Mouse (Mus musculus) liver, embryonic 14.5 days (tissue): ENCODE data around the gene Col4a2. TPM values are rescaled to one million over a fixed set of nuclear protein-coding genes. Genes with fewer than 3 reads are reported as not detected.

Experiments used
- ATAC-seq: fragments of 200-750 bp; cut with Nextera tagmentation; 2 replicates; pipeline ENCODE4 v1.8.0; 2017; ENCODE audit warnings: moderate number of reproducible peaks, mild to moderate bottlenecking, moderate library complexity; ENCODE audit not compliant: insufficient read depth
- DNase-seq, 3 experiments: peaks; one replicate each; pipeline ENCODE4 v3.0.0-alpha.2; 2012 to 2013; ENCODE audit warnings: low read depth in 3 of 3, low spot score in 3 of 3
- H3K27ac ChIP-seq: fragments of 300-500 bp; sonication (generic); 2 replicates; pipeline ENCODE4 v1.5.1; 2014; ENCODE audit warnings: moderate library complexity, mild to moderate bottlenecking, control low read depth, inconsistent platforms
- H3K27me3 ChIP-seq: fragments of 300-500 bp; sonication (generic); 2 replicates; pipeline ENCODE4 v1.6.1; 2014; ENCODE audit warnings: mild to moderate bottlenecking, low read length, moderate library complexity; ENCODE audit not compliant: control insufficient read depth, insufficient read depth
- H3K36me3 ChIP-seq: fragments of 300-500 bp; sonication (generic); replicated peaks from 2 replicates; pipeline ENCODE4 v1.6.1; 2014; ENCODE audit warnings: low read depth; ENCODE audit not compliant: control insufficient read depth, insufficient read depth
- H3K4me1 ChIP-seq, 2 experiments: fragments of 200-500 bp in 1 of 2; fragments of 300-500 bp in 1 of 2; sonication (generic) in 1 of 2; replicated peaks; 2 replicates each; pipeline ENCODE4 v1.6.1; 2012 to 2014; ENCODE audit warnings: antibody characterized with exemption in 1 of 2, inconsistent platforms in 1 of 2, low read length in 1 of 2; ENCODE audit not compliant: control insufficient read depth in 2 of 2, insufficient read depth in 2 of 2
- H3K4me2 ChIP-seq: fragments of 300-500 bp; sonication (generic); 2 replicates; pipeline ENCODE4 v1.6.1; 2014; ENCODE audit warnings: low read depth, mild to moderate bottlenecking, control low read depth, moderate library complexity
- H3K4me3 ChIP-seq, 2 experiments: fragments of 200-500 bp in 1 of 2; fragments of 300-500 bp in 1 of 2; sonication (generic) in 1 of 2; 2 replicates each; pipeline ENCODE4 v1.5.1; 2012 to 2014; ENCODE audit warnings: low read depth in 2 of 2, low read length in 2 of 2, mild to moderate bottlenecking in 2 of 2, control low read depth in 1 of 2, inconsistent platforms in 1 of 2, moderate library complexity in 1 of 2; ENCODE audit not compliant: insufficient read depth in 1 of 2
- H3K9ac ChIP-seq: fragments of 300-500 bp; sonication (generic); replicated peaks from 2 replicates; pipeline ENCODE4 v1.6.1; 2014; ENCODE audit warnings: mild to moderate bottlenecking, control low read depth, moderate library complexity
- H3K9me3 ChIP-seq: fragments of 300-500 bp; sonication (generic); 2 replicates; pipeline ENCODE4 v1.6.1; 2016; ENCODE audit warnings: low read length, mixed read lengths; ENCODE audit not compliant: control insufficient read depth
- CTCF ChIP-seq: IDR thresholded peaks from 2 replicates; pipeline ENCODE4 v1.5.1; 2016; ENCODE audit warnings: antibody characterized with exemption, low read depth, control low read depth
- EP300 ChIP-seq: IDR thresholded peaks from 2 replicates; pipeline ENCODE4 v1.6.1; 2016; ENCODE audit warnings: antibody characterized with exemption, low read depth
- WGBS: fragments of 180-500 bp; shearing (Covaris S2); extraction: QIAGEN DNeasy Blood & Tissue Kit; methylation state at CpG from one replicate; pipeline ENCODE4 v1.1.7; 2014; ENCODE audit not compliant: insufficient replicate concordance; 5-methylcytosine and 5-hydroxymethylcytosine counted together
- polyA plus RNA-seq, 2 experiments: library from polyadenylated mRNA; depleted of rRNA in 1 of 2; stranded (reverse) in 1 of 2; unstranded in 1 of 2; fragments of >200 nt; fragmentation: Nextera tagmentation in 1 of 2; extraction: Ambion mirVana in 1 of 2; gene quantifications; 2 replicates each; pipeline versions ENCODE4 v1.2.1 to v1.2.3; 2012 to 2014

The Col4a2 gene
- polyA plus RNA-seq, 2 experiments = 4.7 to 4.9 TPM

GRCm38 (mm10) chr8:11369526-11370203 is 57.1 kb downstream of the Col4a2 start:
- ATAC-seq = no peak
- TF ChIP-seq CTCF (no peak), EP300 (no peak)
- no peak for DNase-seq
- Histone ChIP-seq H3K4me3 (no peak overlapping the region), H3K9ac (no peak overlapping the region), H3K4me2 (no peak overlapping the region), H3K36me3 (no peaks in the 10 kb centered on the region), H3K27me3 (no peaks in the 10 kb centered on the region), H3K9me3 (no peaks in the 10 kb centered on the region), H3K27ac (no peak overlapping the region), H3K4me1 (no peaks in the 10 kb centered on the region)
- 63% methylated on average over 19 of the region's 19 CpGs for WGBS

GRCm38 (mm10) chr8:11371347-11371746 is 58.7 kb downstream of the Col4a2 start:
- Histone ChIP-seq H3K27ac (no peak overlapping the region), H3K4me1 (no peaks in the 10 kb centered on the region), H3K9me3 (no peaks in the 10 kb centered on the region), H3K36me3 (no peaks in the 10 kb centered on the region), H3K4me3 (no peak overlapping the region), H3K27me3 (no peaks in the 10 kb centered on the region), H3K9ac (no peak overlapping the region), H3K4me2 (no peak overlapping the region)
- WGBS = 62% methylated on average over 10 of the region's 10 CpGs
- TF ChIP-seq CTCF = no peak
- no peak for TF ChIP-seq EP300
- no peak for DNase-seq
- ATAC-seq = no peak

DNA sequence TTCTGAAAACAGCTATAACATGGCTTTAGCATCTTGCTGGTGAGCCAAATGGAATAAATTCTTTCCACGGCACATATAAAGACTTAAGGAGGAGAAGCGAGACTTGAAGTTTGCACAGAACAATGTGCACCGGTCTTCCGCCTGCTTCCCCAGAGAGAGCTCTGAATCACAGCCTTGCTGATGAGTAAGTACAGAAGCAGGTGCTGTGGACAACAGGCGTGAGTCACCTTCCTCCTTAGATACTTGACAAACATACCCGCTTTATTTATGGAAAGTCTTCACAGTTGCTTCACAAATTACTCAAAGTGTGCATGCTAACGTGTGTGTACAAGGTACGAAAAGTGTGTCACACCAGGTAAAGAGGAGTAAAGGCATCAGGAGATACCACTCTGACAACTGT is 59.5 kb downstream of the Col4a2 start:
- H3K4me1 ChIP-seq = no peaks in the 10 kb centered on the region
- WGBS = 76% methylated on average over 8 of the region's 8 CpGs

DNA sequence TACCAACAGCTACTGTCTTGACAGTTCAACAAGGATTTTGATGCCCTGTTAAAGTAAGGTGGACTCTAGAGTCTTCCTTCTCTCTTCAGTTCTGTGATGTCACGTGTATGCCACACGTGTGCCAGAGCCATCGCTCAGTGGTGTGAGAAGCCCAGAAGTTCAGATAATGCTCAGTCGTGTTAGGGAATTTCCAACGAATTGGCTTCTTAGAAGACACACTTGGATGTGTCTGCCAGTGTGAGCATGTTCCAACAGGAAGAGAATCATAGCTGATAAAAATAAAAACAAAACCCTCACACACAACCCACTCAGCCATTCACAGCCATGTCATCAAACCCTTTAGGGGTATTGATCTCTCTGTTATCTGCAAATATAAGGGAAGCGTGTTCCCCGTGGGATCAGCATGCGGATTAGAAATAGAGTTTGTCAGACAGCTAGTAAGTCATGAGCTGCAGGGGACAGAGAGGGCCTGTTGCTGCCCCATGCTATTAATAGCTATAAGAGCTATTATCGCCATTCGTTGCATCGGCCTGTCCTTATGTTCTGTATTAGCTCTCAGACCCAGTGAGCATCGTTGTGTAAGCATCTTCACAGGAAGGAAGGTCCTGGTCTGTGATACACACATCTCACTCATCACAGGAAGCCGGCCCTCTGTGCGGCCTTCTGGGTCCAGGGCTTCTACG is 61.2 kb downstream of the Col4a2 start:
- ATAC-seq = no peak
- Histone ChIP-seq H3K4me2 (no peak overlapping the region), H3K4me3 (no peak overlapping the region), H3K27me3 (no peaks in the 10 kb centered on the region), H3K4me1 (peaks cover 0 to 3% of the 10 kb centered on the region in 2 experiments; a peak in 1 of 4 replicates), H3K9me3 (no peaks in the 10 kb centered on the region), H3K27ac (no peak overlapping the region), H3K36me3 (no peaks in the 10 kb centered on the region), H3K9ac (no peak overlapping the region)
- no peak for DNase-seq
- TF ChIP-seq CTCF (no peak), EP300 (no peak)
- WGBS = 67% methylated on average over 15 of the region's 15 CpGs

More for the DNA sequence above, 59.5 kb downstream of the Col4a2 start:
- H3K27me3 ChIP-seq = no peaks in the 10 kb centered on the region
- no peaks in the 10 kb centered on the region for H3K36me3 ChIP-seq
- no peak overlapping the region for H3K9ac ChIP-seq
- TF ChIP-seq CTCF (no peak), EP300 (no peak)
- no peak overlapping the region for H3K4me2 ChIP-seq
- DNase-seq (no peak), ATAC-seq (no peak)
- H3K4me3 ChIP-seq = no peak overlapping the region
- H3K9me3 ChIP-seq = no peaks in the 10 kb centered on the region
- H3K27ac ChIP-seq = no peak overlapping the region

- DNase-seq (no peak), ATAC-seq (no peak)
- H3K9me3 ChIP-seq = no peaks in the 10 kb centered on the region
- H3K4me2 ChIP-seq = no peak overlapping the region
- H3K9ac ChIP-seq = no peak overlapping the region
- peaks cover 0 to 3% of the 10 kb centered on the region in 2 experiments; a peak in 1 of 4 replicates for H3K4me1 ChIP-seq
- no peak overlapping the region for H3K27ac ChIP-seq
- TF ChIP-seq EP300 (no peak), CTCF (no peak)
- no peaks in the 10 kb centered on the region for H3K36me3 ChIP-seq
- 50% methylated on average over 15 of the region's 15 CpGs for WGBS
- H3K27me3 ChIP-seq = no peaks in the 10 kb centered on the region
- no peak overlapping the region for H3K4me3 ChIP-seq
Measured at GRCm38 (mm10) chr8:11374326-11375076, 61.9 kb downstream of the Col4a2 start.
